Mouse (Mus musculus): ENCODE measurements around the gene Itgb1. TPM values are rescaled to one million over a fixed set of nuclear protein-coding genes. Genes with fewer than 3 reads are reported as not detected.

The Itgb1 gene
- polyA plus RNA-seq (2012; rRNA removed) = 40.7 and 41.8 TPM in 2 replicates

DNA sequence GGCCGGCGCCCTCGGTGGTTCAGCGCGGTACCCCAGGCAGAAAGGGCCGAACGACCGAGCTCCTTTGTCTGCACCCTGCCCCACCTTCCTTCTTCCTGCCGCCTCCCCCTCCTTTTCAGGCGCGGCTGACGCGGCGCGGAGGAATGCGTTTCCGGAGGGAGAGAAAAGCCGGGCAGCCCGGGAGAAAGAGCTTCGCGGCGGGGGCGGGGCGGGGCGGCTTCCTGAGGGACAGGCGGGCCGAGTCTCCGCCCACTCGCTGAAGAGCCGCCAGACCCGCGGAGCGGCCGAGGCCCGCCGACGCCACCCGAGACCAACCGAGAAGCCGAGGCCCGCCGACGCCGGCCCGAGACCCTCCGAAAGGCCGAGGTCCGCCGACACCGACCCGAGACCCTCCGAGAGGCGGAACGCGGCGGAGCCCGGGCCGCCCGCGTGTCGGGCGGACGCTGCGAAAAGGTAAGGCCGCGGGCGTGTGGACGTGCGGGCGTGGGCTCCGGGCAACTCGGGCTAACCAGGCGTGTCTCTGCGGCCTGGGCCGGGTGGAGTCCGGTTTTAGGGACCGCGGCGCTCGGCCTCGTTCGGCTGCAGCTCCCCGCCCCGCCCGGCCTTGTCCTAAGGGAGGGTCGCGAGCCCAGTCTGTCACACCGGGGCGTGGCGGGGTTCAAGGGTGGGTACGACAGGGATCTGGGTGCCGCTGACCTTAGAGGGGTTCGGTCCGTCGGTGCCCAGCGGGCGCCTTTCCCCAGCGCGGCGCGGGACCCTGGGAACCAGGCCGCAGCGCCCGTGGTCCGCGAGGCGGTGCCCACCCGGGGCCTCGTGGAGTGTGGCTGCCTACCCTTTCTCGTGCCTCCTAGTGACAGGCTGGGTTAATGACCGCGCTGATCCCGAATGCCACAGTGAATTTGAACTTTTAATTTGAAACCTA is at the start of gene Itgb1:
TSS of gene Itgb1 (plus strand) at position 148 of the 922 bp plus-strand sequence.

Other genes starting within 250 kb of the Itgb1 start
- not detected in 2 replicates for gene Gm3952, start 113.0 kb downstream of the Itgb1 start, polyA plus RNA-seq (2012; rRNA removed)